Comparison of ENCODE assay signal across 23 mouse cellular contexts in the genomic region with DNA sequence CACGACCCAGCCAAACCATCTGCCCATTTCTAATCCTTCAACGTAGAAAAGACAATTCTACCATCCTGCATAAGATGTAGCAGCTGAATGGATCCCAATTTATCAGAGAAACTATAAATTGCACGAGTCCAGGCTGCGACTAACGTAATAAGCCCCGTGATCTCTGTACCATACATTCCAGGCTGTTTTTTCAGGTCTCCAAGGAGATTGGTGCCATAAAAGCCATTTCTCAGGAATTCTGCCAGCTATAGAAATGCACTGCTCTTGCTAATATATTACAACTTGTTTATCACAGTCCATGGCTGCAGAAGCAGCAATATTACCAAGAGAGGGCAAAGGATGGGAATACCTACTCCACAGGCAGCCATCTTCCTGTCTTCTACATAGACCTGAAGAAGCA.
A peak's percentile ranks its signal among the peaks of the same experiment; 100 is the strongest.
DNase-seq lines count a peak whose midpoint lies in the region; ATAC-seq and TF ChIP-seq lines count a peak whose summit lies in the region.
"Had no signal": no experiment of that assay in that cellular context is flagged by ENCODE, and none has a peak within 500 bp of the region (broad histone marks: within the 10 kb centered on the region; RNA-seq: fewer than 3 reads in every experiment).

No protein-coding gene starts in this region.

- no peak for ATAC-seq in forebrain, embryonic 14.5 days
- no peak for ATAC-seq in forebrain, embryonic 13.5 days
- no peak for ATAC-seq in midbrain, embryonic 14.5 days (ENCODE audit: low FRiP score, low TSS enrichment)
- ATAC-seq in midbrain, embryonic 16.5 days: no peak
- ATAC-seq in hindbrain, postnatal 0 days: no peak
- ATAC-seq in neural tube, embryonic 15.5 days (ENCODE audit: low FRiP score): no peak
- ATAC-seq: CD4-positive, CD25-positive, alpha-beta regulatory T cell, adult 4 months had no signal

- no peak overlapping the region for H3K4me2 ChIP-seq in forebrain, embryonic 14.5 days (ENCODE audit: low read length)
- H3K4me2 ChIP-seq in forebrain, embryonic 13.5 days: no peak overlapping the region
- H3K4me2 ChIP-seq in midbrain, embryonic 14.5 days (ENCODE audit: low read length): no peak overlapping the region
- H3K4me2 ChIP-seq in midbrain, embryonic 16.5 days (ENCODE audit: low read length): no peak overlapping the region
- H3K4me2 ChIP-seq in hindbrain, postnatal 0 days (ENCODE audit: low read depth, low read length): no peak overlapping the region
- peak overlapping the region; percentile 6; the same call in 1 of the 2 replicates for H3K4me2 ChIP-seq in neural tube, embryonic 15.5 days
- H3K4me2 ChIP-seq: embryonic facial prominence, embryonic 15.5 days; heart, embryonic 13.5 days; liver, embryonic 15.5 days had no signal

- 37% methylated on average over 6 of the region's 6 CpGs for WGBS in forebrain, embryonic 14.5 days
- 47% methylated on average over 6 of the region's 6 CpGs for WGBS in forebrain, embryonic 13.5 days
- 15% methylated on average over 6 of the region's 6 CpGs for WGBS in midbrain, embryonic 14.5 days
- 9% methylated on average over 6 of the region's 6 CpGs for WGBS in midbrain, embryonic 16.5 days
- 18% methylated on average over 6 of the region's 6 CpGs for WGBS in hindbrain, postnatal 0 days
- 10% methylated on average over 6 of the region's 6 CpGs for WGBS in neural tube, embryonic 15.5 days

- H3K27ac ChIP-seq in forebrain, embryonic 14.5 days (ENCODE audit: low read depth, low read length): no peak overlapping the region
- no peak overlapping the region for H3K27ac ChIP-seq in forebrain, embryonic 13.5 days
- no peak overlapping the region for H3K27ac ChIP-seq in midbrain, embryonic 14.5 days (replicated peaks; ENCODE audit: low read depth, low read length)
- H3K27ac ChIP-seq in midbrain, embryonic 16.5 days (ENCODE audit: low read length): no peak overlapping the region
- no peak overlapping the region for H3K27ac ChIP-seq in hindbrain, postnatal 0 days
- 0 out of 2 replicates have a peak overlapping the region, but pooled peaks have one; percentile 33 for H3K27ac ChIP-seq in neural tube, embryonic 15.5 days (replicated peaks)
- H3K27ac ChIP-seq: embryonic facial prominence, embryonic 15.5 days; heart, embryonic 13.5 days; limb, embryonic 10.5 days; liver, embryonic 15.5 days; stomach, postnatal 0 days had no signal

- no peak overlapping the region for H3K4me3 ChIP-seq in forebrain, embryonic 14.5 days (ENCODE audit: low read depth, low read length)
- no peak overlapping the region for H3K4me3 ChIP-seq in forebrain, embryonic 13.5 days
- no peak overlapping the region for H3K4me3 ChIP-seq in midbrain, embryonic 14.5 days (replicated peaks; ENCODE audit: low read depth, low read length)
- no peak overlapping the region for H3K4me3 ChIP-seq in midbrain, embryonic 16.5 days (ENCODE audit: low read depth, low read length)
- no peak overlapping the region for H3K4me3 ChIP-seq in hindbrain, postnatal 0 days (ENCODE audit: low read length)
- H3K4me3 ChIP-seq in neural tube, embryonic 15.5 days (replicated peaks): no peak overlapping the region
- H3K4me3 ChIP-seq: embryonic facial prominence, embryonic 15.5 days; heart, embryonic 13.5 days; limb, embryonic 10.5 days; liver, embryonic 15.5 days had no signal

- no peaks in the 10 kb centered on the region for H3K9me3 ChIP-seq in forebrain, embryonic 14.5 days (replicated peaks; ENCODE audit: control insufficient read depth, low read length)
- no peaks in the 10 kb centered on the region for H3K9me3 ChIP-seq in forebrain, embryonic 13.5 days (replicated peaks)
- no peaks in the 10 kb centered on the region for H3K9me3 ChIP-seq in midbrain, embryonic 14.5 days (ENCODE audit: control insufficient read depth, low read length)
- H3K9me3 ChIP-seq in midbrain, embryonic 16.5 days (replicated peaks; ENCODE audit: control insufficient read depth, low read length, poor library complexity, severe bottlenecking): no peaks in the 10 kb centered on the region
- H3K9me3 ChIP-seq in hindbrain, postnatal 0 days (ENCODE audit: low read length): no peaks in the 10 kb centered on the region
- H3K9me3 ChIP-seq in neural tube, embryonic 15.5 days (replicated peaks): no peaks in the 10 kb centered on the region
- H3K9me3 ChIP-seq: embryonic facial prominence, embryonic 15.5 days; heart, embryonic 13.5 days; limb, embryonic 10.5 days; liver, embryonic 15.5 days had no signal

- peak; percentile 37 for DNase-seq in forebrain, embryonic 14.5 days (ENCODE audit: low spot score)
- DNase-seq in midbrain, embryonic 14.5 days: peak; percentile 35
- DNase-seq in hindbrain, postnatal 0 days (ENCODE audit: low spot score): peak; percentile 35
- DNase-seq in cerebellum, adult 11-12 months: no peak
- DNase-seq: adrenal gland, postnatal 36 days; cerebellum, adult 18-20 months; gastrocnemius, postnatal 25 days; heart, adult 18-20 months; heart, postnatal 14 days; kidney, adult 2 months; kidney, postnatal 10 days; liver; lung, postnatal 4 days; right cerebral cortex, postnatal 14 days had no signal

- no peak for TF ChIP-seq CTCF in hindbrain, postnatal 0 days (IDR thresholded peaks at IDR 0.05; ENCODE audit: low read depth)

- H3K9ac ChIP-seq in forebrain, embryonic 14.5 days (ENCODE audit: low read length): no peak overlapping the region
- H3K9ac ChIP-seq in forebrain, embryonic 13.5 days: no peak overlapping the region
- H3K9ac ChIP-seq in midbrain, embryonic 14.5 days (replicated peaks; ENCODE audit: low read length): no peak overlapping the region
- no peak overlapping the region for H3K9ac ChIP-seq in midbrain, embryonic 16.5 days (ENCODE audit: low read depth, low read length)
- no peak overlapping the region for H3K9ac ChIP-seq in hindbrain, postnatal 0 days (replicated peaks; ENCODE audit: low read length)
- no peak overlapping the region for H3K9ac ChIP-seq in neural tube, embryonic 15.5 days (replicated peaks)
- H3K9ac ChIP-seq: embryonic facial prominence, embryonic 15.5 days; heart, embryonic 13.5 days; liver, embryonic 15.5 days had no signal

- H3K36me3 ChIP-seq in forebrain, embryonic 14.5 days (ENCODE audit: control insufficient read depth, insufficient read depth, low read length): no peaks in the 10 kb centered on the region
- no peaks in the 10 kb centered on the region for H3K36me3 ChIP-seq in forebrain, embryonic 13.5 days (ENCODE audit: poor library complexity, severe bottlenecking)
- H3K36me3 ChIP-seq in midbrain, embryonic 14.5 days (ENCODE audit: control insufficient read depth, insufficient read depth, low read length): no peaks in the 10 kb centered on the region
- H3K36me3 ChIP-seq in midbrain, embryonic 16.5 days (ENCODE audit: control insufficient read depth, insufficient read depth, low read length): no peaks in the 10 kb centered on the region
- no peaks in the 10 kb centered on the region for H3K36me3 ChIP-seq in hindbrain, postnatal 0 days (ENCODE audit: insufficient read depth, low read length)
- no peaks in the 10 kb centered on the region for H3K36me3 ChIP-seq in neural tube, embryonic 15.5 days
- H3K36me3 ChIP-seq: embryonic facial prominence, embryonic 15.5 days; heart, embryonic 13.5 days; limb, embryonic 10.5 days; liver, embryonic 15.5 days had no signal

- H3K4me1 ChIP-seq in forebrain, embryonic 14.5 days (ENCODE audit: control insufficient read depth, insufficient read depth, low read length): peaks cover 7% of the 10 kb centered on the region; the same call in 1 of the 2 replicates
- H3K4me1 ChIP-seq in forebrain, embryonic 13.5 days: peaks cover 8% of the 10 kb centered on the region
- H3K4me1 ChIP-seq in midbrain, embryonic 14.5 days (ENCODE audit: control insufficient read depth, insufficient read depth, low read length): no peaks in the 10 kb centered on the region
- no peaks in the 10 kb centered on the region for H3K4me1 ChIP-seq in midbrain, embryonic 16.5 days (ENCODE audit: control insufficient read depth, insufficient read depth, low read length)
- no peaks in the 10 kb centered on the region for H3K4me1 ChIP-seq in hindbrain, postnatal 0 days (ENCODE audit: insufficient read depth, low read length)
- H3K4me1 ChIP-seq in neural tube, embryonic 15.5 days: peaks cover 11% of the 10 kb centered on the region
- H3K4me1 ChIP-seq: embryonic facial prominence, embryonic 15.5 days; heart, embryonic 13.5 days; limb, embryonic 10.5 days; liver, embryonic 15.5 days had no signal

- no peaks in the 10 kb centered on the region for H3K27me3 ChIP-seq in forebrain, embryonic 14.5 days (replicated peaks; ENCODE audit: control insufficient read depth, insufficient read depth, low read length)
- no peaks in the 10 kb centered on the region for H3K27me3 ChIP-seq in forebrain, embryonic 13.5 days
- H3K27me3 ChIP-seq in midbrain, embryonic 14.5 days (ENCODE audit: control insufficient read depth, insufficient read depth, low read length): no peaks in the 10 kb centered on the region
- H3K27me3 ChIP-seq in midbrain, embryonic 16.5 days (ENCODE audit: control insufficient read depth, insufficient read depth, low read depth, low read length): no peaks in the 10 kb centered on the region
- no peaks in the 10 kb centered on the region for H3K27me3 ChIP-seq in hindbrain, postnatal 0 days (ENCODE audit: insufficient read depth, low read length)
- H3K27me3 ChIP-seq in neural tube, embryonic 15.5 days (replicated peaks): no peaks in the 10 kb centered on the region
- H3K27me3 ChIP-seq: embryonic facial prominence, embryonic 15.5 days; heart, embryonic 13.5 days; liver, embryonic 15.5 days had no signal
